Mouse (Mus musculus): ENCODE measurements at regions not wholly inside any gene's neighbourhood (a gene's known extent, or its start where the extent isn't known, plus 50 kb on each side); places are given as distances from the start of the nearest gene placed in this dataset.

DNA sequence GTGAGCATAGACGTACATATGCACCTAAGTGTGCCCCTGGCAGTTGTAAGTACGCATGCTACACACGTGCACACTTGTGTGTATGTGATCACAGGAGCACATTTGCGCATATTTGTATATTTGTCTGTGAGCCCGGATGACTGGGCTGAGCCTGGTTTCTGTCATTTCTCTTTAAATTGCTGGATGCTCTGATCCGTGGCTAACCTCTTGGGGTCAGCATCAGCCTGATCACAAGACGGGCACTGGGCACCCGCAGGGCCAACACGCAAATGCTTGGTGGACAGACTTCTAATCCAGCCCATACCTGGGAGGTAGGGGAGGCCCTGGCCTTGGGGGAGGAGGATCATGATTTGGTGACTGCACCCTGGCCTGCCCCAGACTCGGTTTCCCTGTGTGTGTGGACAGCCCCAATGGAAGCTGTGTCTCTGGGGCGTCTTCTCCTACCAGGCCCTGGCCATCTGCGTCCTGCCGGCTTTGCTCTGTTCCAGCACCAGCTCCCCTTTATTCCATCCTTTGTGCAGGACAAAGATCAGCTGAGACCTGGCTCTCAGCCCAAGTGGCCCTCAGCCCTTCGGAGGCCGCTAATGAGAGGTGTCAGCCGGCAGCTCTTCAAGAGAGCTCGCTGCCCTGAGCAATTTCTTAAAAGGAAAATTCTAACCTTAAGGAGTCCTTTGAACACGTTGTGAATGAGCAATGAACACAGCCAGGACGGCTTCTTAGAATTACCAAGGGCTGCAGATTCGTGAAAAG, 155.0 kb upstream of the A530016L24Rik start:
- no peak for DNase-seq (ENCODE audit: low read depth, low spot score)

- DNase-seq (ENCODE audit: low read depth, low spot score): no peak
These were observed 153.6 kb upstream of the A530016L24Rik start for GRCm38 (mm10) chr12:112335641-112336040.

DNA sequence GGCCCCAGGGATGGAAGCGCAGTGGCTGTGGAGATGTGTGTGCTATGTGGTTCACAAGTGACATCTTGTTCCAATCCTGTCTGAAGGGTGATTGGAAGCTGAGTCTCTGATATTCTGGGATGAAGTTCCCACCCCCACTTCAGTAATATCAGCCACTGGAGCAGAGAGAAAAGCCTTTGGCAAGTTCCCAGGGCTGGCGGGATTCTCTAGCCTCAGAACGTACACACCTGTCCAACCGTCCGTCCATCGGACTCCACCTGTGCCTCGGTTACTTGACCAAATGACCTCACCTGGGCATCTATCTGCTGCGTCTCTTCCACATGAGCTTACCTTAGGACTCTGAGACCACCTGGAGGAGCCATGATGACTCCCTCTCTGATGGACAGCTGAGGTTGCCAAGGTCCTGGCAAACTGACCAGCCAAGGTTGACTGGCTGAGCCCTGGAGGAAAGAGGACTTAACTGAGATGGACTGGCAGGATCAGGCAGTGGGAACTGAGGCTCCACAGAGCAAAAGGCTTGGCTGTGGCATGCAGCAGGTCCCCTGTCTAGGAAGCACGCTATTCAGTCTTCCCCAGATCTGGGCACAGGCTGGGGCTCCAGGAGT, 152.5 kb upstream of the A530016L24Rik start:
- DNase-seq (ENCODE audit: low read depth, low spot score): no peak

DNA sequence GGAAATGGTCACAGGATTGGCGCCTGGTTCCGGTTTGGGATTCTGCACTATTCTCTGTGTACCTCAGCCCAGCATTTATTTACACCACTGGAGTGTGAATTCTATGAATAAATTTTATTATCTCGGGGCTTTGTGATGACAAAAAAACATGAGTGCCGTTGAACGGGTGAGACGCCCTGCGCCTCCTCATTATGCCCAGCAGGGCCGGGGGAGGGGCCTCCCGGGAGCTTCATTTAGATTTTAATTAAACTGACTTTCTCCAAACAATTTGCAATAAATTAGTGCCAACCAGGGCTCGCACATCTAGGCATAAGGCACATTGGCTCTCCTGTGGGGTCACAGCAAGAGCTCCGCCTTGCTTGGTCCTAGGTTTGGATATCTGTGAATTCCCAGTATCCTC, 151.8 kb upstream of the A530016L24Rik start:
- no peak for DNase-seq (ENCODE audit: low read depth, low spot score)

GRCm38 (mm10) chr12:112338976-112339375, 150.3 kb upstream of the A530016L24Rik start:
- DNase-seq (ENCODE audit: low read depth, low spot score): no peak

DNA sequence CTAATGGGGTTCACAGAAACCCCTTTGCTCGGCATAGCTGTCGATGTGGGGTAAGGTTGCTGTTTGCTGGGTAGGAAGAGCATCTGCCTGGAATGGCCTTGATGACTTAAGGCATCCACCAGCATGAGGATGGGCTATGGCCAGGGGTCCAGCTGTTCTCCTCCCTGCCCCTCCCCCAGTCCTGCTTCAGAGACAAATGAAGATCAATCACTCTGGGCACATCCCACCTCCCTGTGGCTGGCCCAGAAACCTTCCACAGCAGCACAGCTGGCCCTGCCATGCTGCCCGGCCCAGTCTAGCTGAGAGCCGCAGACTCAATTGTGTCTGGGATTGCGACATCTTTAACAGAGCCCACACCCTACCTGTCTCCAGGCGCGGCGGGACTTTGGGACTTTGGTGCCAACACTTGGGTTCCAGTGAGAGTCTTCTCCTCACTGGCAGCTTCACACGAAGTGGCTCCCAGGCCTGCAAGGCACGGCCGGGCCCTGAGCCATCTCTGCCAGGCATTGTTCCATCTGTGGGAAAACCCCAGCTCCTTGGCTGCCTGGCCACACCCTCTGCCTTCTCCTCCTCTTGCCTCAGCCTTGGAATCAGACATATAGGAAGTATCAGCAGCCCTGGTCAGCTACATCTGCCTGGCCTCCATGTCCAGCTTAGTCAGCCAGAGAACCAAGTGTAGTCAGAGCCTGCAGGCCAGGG, 149.6 kb upstream of the A530016L24Rik start:
- peak; percentile 71 for DNase-seq (ENCODE audit: low read depth, low spot score)

DNA sequence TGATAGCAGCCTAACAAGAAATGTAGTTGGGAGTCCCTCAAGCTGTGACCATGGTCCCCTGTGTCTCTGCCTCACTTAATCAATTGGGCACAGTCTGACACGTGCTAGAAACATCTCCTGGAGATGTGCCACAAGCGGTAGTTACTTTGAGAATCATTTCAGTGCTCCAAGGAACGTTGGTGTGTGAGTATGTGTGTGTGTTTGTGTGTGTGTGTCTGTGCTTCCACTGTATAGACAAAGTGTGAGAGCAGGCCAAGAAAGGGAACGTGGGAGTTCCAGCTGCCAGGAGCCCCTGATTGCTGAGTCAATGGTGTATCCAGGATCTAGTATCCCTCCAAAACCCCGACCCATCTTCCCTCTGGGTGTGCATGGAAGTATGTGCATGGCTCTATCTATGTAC, 149.0 kb upstream of the A530016L24Rik start:
- DNase-seq (ENCODE audit: low read depth, low spot score): no peak

- DNase-seq (ENCODE audit: low read depth, low spot score): no peak
These were observed 147.3 kb upstream of the A530016L24Rik start for GRCm38 (mm10) chr12:112341726-112342469.

GRCm38 (mm10) chr12:112343064-112343463, 146.2 kb upstream of the A530016L24Rik start:
- DNase-seq (ENCODE audit: low read depth, low spot score): no peak

GRCm38 (mm10) chr12:112344285-112344684, 145.0 kb upstream of the A530016L24Rik start:
- no peak for DNase-seq (ENCODE audit: low read depth, low spot score)

DNA sequence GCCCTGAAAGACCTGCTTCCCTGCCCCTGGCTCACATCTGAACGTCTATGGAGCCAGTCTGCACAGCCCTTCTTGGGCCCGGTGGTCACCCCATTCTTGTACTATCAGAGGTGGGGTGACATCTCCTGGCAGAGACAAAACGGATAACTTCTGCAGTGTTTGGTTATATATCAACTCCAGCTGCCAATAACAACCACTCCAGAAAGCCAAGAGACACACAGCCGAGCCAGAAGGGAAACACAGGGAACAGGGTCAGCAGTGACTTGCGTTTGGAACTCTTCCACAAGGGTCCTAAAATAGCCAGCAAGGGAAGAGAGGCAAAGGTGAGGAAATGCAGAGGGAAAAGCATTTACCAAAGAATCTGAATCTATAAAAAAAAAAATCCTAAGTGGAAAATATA, 143.5 kb upstream of the A530016L24Rik start:
- DNase-seq (ENCODE audit: low read depth, low spot score): no peak

- no peak for DNase-seq (ENCODE audit: low read depth, low spot score)
These were observed 141.1 kb upstream of the A530016L24Rik start for GRCm38 (mm10) chr12:112348116-112348515.

GRCm38 (mm10) chr12:112349676-112350318, 139.5 kb upstream of the A530016L24Rik start:
- DNase-seq (ENCODE audit: low read depth, low spot score): no peak

- DNase-seq (ENCODE audit: low read depth, low spot score): no peak
These were observed 138.5 kb upstream of the A530016L24Rik start for GRCm38 (mm10) chr12:112350733-112351132.

DNA sequence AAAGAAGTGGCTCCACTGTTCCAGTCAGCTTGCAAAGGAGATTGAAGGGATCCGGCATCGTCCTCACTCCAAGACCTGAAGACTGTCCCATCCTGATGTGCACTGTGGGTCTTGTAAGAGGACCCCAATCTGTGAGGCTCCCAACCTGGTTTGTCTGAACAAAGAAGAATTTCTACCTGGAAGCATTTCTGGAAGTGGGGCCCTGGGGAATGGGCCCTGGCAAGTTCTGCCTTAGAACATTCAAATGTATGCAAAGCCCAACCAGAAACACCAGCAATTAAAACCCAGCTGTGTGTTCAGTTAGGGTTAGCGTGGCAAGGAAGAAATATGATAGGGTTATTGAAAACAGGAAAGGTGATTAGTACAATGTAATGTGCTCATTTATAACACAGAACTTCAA, 125.9 kb upstream of the A530016L24Rik start:
- DNase-seq (ENCODE audit: low read depth, low spot score): no peak

GRCm38 (mm10) chr12:112367221-112367620, 122.0 kb upstream of the A530016L24Rik start:
- no peak for DNase-seq (ENCODE audit: low read depth, low spot score)

GRCm38 (mm10) chr12:112368112-112368511, 121.1 kb upstream of the A530016L24Rik start:
- no peak for DNase-seq (ENCODE audit: low read depth, low spot score)

- DNase-seq (ENCODE audit: low read depth, low spot score): no peak
These were observed 119.5 kb upstream of the A530016L24Rik start for GRCm38 (mm10) chr12:112369581-112370371.

GRCm38 (mm10) chr12:112372234-112373050, 116.8 kb upstream of the A530016L24Rik start:
- no peak for DNase-seq (ENCODE audit: low read depth, low spot score)

- no peak for DNase-seq (ENCODE audit: low read depth, low spot score)
These were observed 115.3 kb upstream of the A530016L24Rik start for GRCm38 (mm10) chr12:112373966-112374365.

Data from 3T3-L1 (cell line).